Comparison of ENCODE assay signal across 13 mouse cellular contexts in genomic region chr14:23391566-23391965, GRCm38 (mm10).
"Had no signal": no experiment of that assay in that cellular context is flagged by ENCODE, and none has a peak within 500 bp of the region (broad histone marks: within the 10 kb centered on the region; RNA-seq: fewer than 3 reads in every experiment).

No protein-coding gene starts in this region.

- H3K9me3 ChIP-seq: limb, embryonic 15.5 days; liver, embryonic 12.5 days; neural tube, embryonic 12.5 days had no signal

- H3K9ac ChIP-seq: limb, embryonic 15.5 days; liver, embryonic 12.5 days; lung, embryonic 14.5 days; neural tube, embryonic 12.5 days had no signal

- DNase-seq: kidney, postnatal 10 days; kidney, postnatal 4 days; left cerebral cortex, postnatal 4 days; lung, embryonic 14.5 days; lung, postnatal 10 days; lung, postnatal 4 days; midbrain, embryonic 14.5 days; thymus, postnatal 4 days had no signal

- H3K4me2 ChIP-seq: limb, embryonic 15.5 days; liver, embryonic 12.5 days; lung, embryonic 14.5 days; neural tube, embryonic 12.5 days had no signal

- H3K27ac ChIP-seq: layer of hippocampus, adult 2 months; limb, embryonic 15.5 days; liver, embryonic 12.5 days; neural tube, embryonic 12.5 days; stomach, postnatal 0 days had no signal

- ATAC-seq: liver, embryonic 12.5 days had no signal

- H3K27me3 ChIP-seq: limb, embryonic 15.5 days; liver, embryonic 12.5 days; neural tube, embryonic 12.5 days had no signal

- H3K4me3 ChIP-seq: layer of hippocampus, adult 2 months; limb, embryonic 15.5 days; liver, embryonic 12.5 days; neural tube, embryonic 12.5 days had no signal

- H3K36me3 ChIP-seq: limb, embryonic 15.5 days; liver, embryonic 12.5 days; neural tube, embryonic 12.5 days had no signal

- H3K4me1 ChIP-seq: liver, embryonic 12.5 days; neural tube, embryonic 12.5 days had no signal
